Mouse (Mus musculus) gastrocnemius, adult 18-20 months (tissue): Measurements from ENCODE around the gene Tspan7. TPM values are rescaled to one million over a fixed set of nuclear protein-coding genes. Genes with fewer than 3 reads are reported as not detected.

ENCODE experiments used
- DNase-seq: peaks from one replicate; pipeline ENCODE4 v3.0.0; 2021; ENCODE audit warnings: low spot score
- total RNA-seq, 2 experiments: library from RNA; stranded (reverse); gene quantifications; 2 replicates each; pipeline ENCODE4 v1.2.3; 2021

The Tspan7 gene
- total RNA-seq, 2 experiments from 2014 or later = 114 TPM

DNA sequence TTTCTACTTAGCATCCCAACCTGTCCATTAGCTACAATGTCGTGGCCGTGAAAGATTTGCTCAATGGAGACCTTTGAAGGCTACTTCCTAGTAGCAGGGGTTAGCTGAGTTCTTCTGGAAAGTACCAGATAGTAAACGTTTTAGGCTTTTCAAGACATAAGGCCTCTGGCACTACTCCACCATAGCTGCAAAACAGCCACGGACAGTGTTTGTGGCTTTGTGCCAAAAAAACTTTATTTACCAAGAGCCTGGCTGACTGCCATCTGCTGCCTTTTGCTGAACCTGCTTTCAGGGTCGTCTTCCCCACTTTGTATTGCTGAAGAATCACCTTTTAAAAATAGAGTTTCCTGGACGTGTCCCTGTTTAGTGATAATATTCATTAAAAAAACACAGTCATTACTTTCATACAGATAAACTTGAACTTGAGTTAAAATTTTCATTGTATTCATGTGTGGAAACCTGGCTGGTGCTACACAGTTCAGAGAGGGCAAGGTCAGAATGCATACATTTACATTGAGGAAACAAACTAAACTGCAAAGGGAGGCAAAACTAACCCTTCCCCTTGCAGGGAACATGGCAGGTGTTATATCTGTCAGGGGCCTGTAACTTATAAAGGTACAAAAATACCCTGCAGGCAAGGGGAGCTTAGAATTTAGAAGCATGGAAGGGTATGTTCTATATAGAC lies 54.7 kb downstream of the Tspan7 start:
- no peak for DNase-seq

DNA sequence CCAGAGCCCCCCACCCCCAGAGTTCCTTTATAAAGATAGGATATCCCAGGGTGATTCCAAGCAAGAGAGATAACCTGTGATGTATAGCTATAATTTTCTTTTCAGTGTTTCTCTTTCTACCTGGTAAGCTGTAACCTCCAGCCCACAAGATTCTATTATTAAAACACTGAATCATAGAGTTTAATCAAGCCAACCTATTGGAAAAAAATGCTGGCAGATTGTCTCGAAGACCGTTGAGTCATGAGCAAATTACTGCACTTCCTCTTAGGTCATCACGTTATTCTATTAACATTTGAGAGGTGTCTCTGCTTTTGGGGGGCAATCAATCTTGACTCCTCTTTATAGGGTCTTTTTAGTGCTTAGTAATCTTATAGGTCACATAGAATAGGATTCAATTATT lies 61.9 kb downstream of the Tspan7 start:
- DNase-seq = no peak

DNA sequence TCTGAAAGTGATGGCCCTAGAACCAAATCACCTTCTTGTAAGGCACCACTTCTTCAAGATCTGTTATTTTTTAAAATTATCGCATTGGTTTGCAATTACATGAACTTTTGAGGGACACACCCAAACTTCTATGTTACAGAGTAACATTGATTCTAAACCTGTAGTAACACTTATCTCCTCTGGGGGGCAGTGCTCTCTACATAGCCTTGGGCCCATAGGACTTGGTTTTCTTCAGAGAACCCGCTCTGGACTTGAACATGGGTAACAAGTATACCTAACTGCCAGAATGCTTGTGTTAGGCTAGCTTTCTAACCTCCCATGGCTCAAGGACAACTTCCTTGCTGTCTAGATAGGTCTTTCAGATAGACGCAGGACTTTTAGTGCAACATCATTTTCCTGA lies 64.8 kb downstream of the Tspan7 start:
- DNase-seq = no peak

DNA sequence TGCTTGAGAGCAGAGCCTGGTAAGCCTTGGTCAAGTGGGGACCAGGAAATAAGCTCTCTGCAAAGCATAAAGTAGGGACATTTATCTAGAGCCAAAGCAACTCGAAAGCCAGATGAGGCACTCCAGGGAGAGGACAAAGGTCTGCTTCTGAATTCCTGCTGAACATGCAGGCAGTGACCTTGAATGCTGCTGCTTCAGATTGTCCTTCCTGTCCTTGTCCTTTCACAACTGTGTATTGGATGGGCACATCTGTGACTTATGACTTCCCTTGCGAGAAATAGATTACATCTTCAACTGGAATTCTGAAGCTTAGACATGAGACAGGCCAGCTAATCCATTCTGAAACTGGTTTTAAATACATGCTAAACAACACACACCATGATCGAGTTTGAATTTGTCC lies 71.9 kb downstream of the Tspan7 start:
- no peak for DNase-seq

DNA sequence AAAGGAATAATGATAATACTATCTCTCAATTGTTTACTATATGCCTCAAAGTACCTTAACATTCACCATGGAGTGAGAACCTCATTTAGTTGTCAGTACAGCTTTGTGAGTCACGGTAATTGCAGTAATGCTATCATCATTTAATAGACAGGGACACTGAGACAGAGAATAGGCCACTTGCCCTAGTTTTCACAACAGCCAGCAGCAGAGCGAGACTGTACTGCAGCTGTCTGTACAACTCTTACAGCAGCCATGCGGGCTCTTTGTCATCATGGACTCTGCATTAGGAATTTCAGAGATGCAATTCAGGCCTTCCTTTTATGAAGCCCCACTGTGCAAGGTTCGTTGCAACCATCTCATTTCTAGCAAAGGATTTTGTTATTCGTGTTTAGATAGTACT lies 72.6 kb downstream of the Tspan7 start:
- DNase-seq = no peak

DNA sequence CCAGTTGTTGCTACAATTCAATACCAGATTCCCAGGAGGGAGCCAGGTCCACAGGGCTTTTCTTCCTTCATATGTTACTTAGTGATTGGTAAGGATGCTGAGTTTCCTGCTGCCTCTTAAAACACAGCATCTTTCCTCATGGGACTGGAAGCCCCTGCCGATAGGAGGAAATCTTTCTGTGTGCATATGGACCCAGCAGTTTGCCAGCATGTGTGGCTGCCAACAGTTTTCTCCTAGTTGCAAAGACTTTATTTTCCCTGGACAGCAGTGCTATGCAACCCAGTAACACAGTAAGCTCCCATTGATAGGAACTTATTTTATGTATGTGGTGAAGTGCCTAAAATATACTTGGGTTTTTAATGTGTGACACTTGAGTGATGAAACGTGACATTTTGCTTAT lies 73.7 kb downstream of the Tspan7 start:
- no peak for DNase-seq

DNA sequence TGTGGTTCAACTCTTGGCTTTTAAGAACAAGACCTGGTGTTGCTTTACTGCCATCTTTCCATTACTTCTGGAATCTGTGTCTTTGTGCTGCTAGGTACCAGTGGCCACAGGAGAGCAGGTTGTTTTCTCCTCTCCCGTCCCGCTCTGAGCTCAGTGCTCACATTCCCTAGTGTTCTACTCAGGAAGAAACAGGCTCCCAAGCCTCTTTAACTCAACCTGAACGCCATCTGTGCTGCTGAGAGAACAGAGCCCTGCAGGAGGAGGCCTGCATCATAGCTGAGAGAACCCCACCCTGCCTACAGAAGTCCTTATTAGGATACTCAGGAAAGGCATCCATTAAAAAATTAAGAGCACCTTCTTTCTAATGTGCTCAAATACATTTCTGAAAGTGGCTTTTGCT lies 80.9 kb downstream of the Tspan7 start:
- DNase-seq = no peak

DNA sequence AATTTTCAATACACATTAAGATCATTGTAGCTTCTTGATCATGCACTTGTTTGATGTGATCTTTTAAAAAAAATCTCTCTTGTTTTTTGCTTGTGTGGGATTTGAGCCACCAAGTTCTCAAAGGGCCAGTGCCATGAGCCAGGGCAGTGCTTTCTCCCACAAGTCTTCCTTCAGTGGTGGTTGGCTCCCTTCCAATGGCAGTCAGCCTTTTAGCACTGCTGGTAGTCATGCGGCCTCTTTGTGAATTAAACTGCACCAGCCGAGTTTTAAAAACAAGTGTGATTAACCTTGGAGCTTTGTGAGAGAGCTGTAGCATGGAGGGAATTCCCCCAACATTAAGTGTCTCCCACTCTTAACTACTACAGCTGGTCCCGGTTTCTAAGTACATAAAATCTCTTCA lies 89.6 kb downstream of the Tspan7 start:
- DNase-seq = peak; percentile 17

DNA sequence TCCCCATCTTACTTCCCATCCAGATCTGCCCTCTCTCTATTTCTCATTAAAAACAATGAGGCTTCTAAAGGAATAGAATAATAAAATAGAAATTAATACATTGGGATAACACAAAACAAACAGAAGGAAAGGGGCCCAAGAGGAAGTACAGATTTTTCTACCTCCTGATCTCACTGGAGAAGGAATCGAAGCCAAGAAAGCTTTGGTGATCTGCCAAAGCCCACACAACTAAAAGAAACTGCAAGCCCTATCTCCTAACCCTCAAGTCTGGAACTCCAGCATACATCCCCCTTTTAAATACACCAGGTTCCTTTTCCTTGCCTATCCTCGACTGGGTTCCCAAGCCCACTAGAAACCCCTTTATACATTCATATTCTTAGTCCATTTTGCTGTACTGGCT lies 90.4 kb downstream of the Tspan7 start:
- no peak for DNase-seq

DNA sequence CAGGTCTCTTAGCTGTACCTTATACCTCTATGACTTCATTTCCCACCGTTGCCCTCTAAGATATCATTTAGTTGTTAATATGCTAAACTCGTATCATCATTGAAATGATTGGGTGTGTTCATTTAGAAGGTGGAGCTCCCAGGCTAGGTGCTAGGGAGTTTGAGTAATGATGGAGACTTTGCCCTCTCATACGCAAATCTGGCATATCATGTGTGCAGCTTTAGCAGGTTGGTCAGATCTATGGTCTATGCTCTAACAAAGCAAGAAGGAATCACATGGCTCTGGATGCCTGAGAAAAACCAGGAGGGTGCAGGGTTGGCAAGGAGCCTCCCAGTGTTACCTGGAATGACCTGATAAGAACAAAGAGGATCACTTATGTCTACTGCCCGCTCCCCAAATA lies 91.4 kb downstream of the Tspan7 start:
- no peak for DNase-seq

DNA sequence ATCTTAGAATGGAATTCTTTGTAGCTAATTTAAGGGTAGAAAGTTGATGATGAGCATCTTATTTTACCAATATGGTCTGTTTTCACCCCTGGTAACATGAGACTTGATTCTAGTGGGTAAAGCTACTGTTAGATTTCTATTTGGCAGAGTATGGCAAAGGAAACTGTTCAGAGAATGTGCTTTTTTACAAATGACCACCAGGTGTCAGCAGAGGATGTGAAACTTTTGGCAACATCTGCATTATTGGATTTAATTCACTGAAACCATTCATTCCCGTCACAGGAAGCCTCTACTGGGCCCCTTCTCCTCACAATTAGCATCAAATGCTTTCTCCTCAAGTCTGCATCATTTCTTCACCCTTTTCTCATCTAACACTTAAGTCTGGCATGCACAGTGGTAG lies 92.4 kb downstream of the Tspan7 start:
- peak; percentile 26 for DNase-seq

DNA sequence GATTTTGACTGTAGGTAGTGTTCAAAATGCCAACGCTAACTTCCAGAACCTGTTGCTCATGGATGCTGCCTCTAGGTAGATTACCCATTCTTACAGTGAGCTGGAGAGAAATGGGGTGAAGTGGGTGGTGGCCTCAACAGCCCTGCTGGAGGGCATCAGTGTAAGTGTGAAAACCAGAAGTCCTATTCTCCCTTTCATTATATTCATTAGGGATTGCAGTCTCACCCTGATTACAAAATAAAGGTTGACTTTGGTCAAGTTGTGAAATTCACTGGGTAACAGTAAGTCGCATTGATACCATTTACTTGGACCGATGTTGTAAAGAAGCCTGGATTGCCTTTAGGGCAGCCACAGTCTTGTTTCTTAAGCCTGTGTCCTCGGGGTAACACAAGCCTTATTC lies 97.8 kb downstream of the Tspan7 start:
- DNase-seq = no peak

DNA sequence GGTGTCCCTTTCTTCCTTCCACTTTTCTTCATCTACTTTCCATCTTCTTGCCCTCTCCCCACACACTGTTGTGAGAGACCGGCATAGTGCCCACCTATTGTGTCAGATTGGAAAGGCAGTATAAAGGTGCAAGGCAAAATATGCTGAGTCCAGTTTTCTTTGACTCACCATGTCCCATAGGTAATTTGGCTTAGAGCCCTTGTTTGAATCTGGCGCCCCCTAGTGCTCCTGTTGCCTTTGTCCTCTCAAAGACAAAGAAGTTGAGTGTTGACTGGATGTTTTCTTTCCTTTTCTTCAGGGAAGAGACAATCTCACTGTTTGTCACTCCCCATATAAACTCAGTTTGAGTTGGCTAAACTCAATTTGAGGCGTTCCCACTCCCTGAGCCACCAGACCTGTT lies 107.3 kb downstream of the Tspan7 start:
- peak; percentile 16 for DNase-seq

DNA sequence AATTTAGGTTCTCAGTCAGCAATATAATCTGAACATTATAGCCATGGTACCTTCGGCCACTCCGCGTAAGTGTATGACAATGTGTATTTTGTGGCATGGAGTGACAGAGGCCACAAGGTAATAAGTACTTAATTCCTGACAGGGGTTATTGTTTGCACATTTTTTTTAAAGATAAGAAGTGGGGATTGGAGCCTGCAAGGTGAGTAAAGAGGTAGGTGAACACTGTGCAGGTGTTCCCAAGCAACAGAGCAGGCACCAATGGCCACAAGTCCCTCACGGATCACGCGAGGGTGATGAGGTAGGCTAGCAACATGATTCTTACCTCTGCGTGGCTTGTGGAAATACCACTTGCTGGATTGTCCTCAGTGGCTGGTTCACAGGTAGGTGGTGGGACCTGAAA lies 108.6 kb downstream of the Tspan7 start:
- DNase-seq = no peak

DNA sequence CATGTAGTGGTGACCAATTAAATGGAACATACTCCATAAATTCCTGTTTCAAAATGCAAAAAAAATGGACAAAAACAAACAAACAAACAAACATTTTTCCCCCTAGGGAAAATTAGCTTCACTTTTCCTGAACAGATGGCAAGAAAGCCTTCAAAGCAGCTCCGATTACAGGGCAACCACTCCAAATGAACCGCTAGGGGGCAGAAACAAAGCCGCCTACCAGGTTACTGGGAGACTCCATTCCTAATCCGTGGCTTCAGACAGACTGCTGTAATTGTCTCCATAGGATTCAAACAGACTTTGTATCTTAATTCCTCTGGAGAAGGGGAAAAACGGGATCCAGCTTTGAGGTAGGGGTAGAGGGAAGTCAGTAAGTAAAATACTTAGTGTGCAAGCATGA lies 132.2 kb downstream of the Tspan7 start:
- DNase-seq = no peak

DNA sequence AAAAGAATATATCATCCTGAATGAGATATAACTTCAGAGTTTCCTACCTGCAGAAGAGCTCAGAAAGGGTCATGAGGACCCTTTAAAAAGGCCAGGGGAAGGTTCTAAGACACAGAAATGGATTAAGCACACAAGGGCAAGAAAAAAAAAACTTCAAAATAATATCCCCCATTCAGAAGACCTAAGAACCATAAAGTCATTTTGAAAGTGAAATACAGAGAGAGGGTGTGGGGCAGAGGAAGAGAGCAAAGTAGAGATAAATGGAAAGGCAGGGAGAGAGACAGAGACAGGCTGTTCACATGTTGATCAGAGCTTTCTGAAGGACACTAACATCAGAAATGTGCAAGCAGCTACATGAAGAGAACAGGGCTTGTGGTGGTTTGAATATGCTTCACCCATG lies 156.1 kb downstream of the Tspan7 start:
- no peak for DNase-seq

Other genes with a start within 250 kb of the Tspan7 start
- under 1 TPM in 1 of 2 experiments, not detected in 1; 0.17 TPM for gene Otc, start 232.9 kb upstream of the Tspan7 start, total RNA-seq
- 10 to 100 TPM; 28.5 to 31.9 TPM for gene Mid1ip1, start 229.9 kb downstream of the Tspan7 start, total RNA-seq